Mouse (Mus musculus) ES-E14 (cell line): Measurements from ENCODE around the gene Uspl1.

Experiments used
- HCFC1 ChIP-seq: IDR thresholded peaks from 2 replicates; pipeline ENCODE4 v1.6.1; 2012; ENCODE audit warnings: low read length, inconsistent platforms, borderline replicate concordance; ENCODE audit not compliant: insufficient read depth
- MAFK ChIP-seq: IDR thresholded peaks from 2 replicates; pipeline ENCODE4 v1.6.1; 2014; ENCODE audit warnings: mild to moderate bottlenecking, low read depth, low read length, inconsistent platforms; ENCODE audit not compliant: insufficient read depth
- ZC3H11A ChIP-seq: IDR thresholded peaks from 2 replicates; pipeline ENCODE4 v1.6.1; 2012; ENCODE audit warnings: low read depth, mild to moderate bottlenecking, inconsistent platforms, low read length, borderline replicate concordance
- ZNF384 ChIP-seq: IDR thresholded peaks from 2 replicates; pipeline ENCODE4 v1.6.1; 2012; ENCODE audit warnings: low read depth, low read length, inconsistent platforms

DNA sequence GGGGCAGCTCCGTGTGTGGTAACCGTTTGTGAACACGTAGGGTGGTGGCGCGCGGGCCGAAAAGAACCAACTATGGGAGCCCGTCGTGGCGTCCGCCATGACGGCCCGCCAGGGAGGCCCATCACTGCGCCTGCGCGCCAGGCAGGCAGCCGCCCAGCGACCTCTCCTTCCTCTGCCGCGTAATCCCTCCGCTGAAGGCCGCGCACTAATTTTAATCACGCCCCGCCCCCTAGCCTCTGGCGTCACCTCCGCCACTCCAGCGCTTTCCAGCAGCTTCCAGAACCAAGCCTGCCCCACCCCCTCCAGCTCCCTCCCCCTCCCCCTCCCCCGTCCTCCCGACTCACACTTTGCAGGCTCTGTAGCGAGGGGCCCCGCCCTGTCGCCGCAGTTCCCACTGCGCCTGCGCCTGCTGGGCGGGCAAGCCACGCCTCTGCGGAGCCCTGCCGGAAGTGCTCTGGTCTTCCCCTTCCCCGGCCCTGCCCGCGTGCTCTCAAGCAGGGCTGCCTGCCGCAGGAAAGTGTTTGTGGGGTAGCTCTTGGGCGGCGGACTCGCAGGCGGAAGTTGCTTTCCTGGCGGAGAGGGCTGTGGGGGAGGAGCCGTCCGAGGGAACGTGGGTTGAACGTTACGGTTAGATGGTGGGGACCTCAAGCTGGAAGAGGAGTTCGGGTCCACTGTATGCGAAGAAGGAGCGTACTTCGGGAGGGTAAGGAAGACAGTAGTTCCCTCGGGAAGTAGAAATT is at the start of gene Uspl1, which contains the start of gene Hmgb1:
- peak; percentile 24; the same call in 1 of the 2 replicates for TF ChIP-seq ZC3H11A
- TF ChIP-seq ZNF384 = no peak
- peak; percentile 47; the same call in 1 of the 2 replicates for TF ChIP-seq MAFK
- peak; percentile 91 for TF ChIP-seq HCFC1
